Mouse (Mus musculus): Measurements from ENCODE around the gene Dennd4a.

DNA sequence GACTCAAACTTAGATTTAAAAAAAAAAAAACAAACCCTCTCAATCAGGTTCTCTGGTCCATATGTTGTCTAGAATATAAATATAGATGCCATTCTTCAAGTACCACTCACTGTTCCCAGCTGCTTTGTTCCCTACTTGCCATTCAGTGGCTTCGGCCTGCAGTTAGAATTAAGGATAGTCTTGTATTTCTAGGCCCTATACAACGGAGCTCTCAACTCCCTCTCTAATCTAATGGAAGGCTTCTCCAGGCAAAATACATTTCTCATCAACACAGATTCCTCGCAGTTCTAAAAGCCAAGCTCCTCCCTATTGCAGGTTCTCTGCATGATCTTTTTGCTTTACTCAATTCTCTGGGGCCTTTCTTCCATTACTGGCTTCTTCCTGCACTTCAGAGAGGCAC, 1.3 kb upstream of the Dennd4a start:
- TF ChIP-seq HCFC1 (IDR thresholded peaks at IDR 0.05; ENCODE audit: low read depth, low read length) (no peak), EP300 (IDR thresholded peaks at IDR 0.05; ENCODE audit: low read length) (peak; percentile 42), POLR2A (IDR thresholded peaks at IDR 0.05; ENCODE audit: low read depth, low read length) (no peak), CTCF (conservative IDR thresholded peaks at IDR 0.05 in 1 of 2, IDR thresholded peaks at IDR 0.05 in 1 of 2; ENCODE audit: low read depth in 2 of 2, low read length in 2 of 2) (no peak), POLR2AphosphoS2 (IDR thresholded peaks at IDR 0.05; ENCODE audit: low read depth, low read length) (no peak), ETS1 (conservative IDR thresholded peaks at IDR 0.05; ENCODE audit: low read depth, low read length) (no peak), ZKSCAN1 (IDR thresholded peaks at IDR 0.05; ENCODE audit: borderline replicate concordance, low read depth, low read length) (no peak), KAT2A (IDR thresholded peaks at IDR 0.05; ENCODE audit: insufficient replicate concordance, low read length) (no peak), MAX (IDR thresholded peaks at IDR 0.05; ENCODE audit: low read length) (no peak), MAFK (IDR thresholded peaks at IDR 0.05; ENCODE audit: insufficient replicate concordance, low read length) (no peak)

Measured in CH12.LX (cell line).